Mouse (Mus musculus) olfactory bulb, adult 2 months (tissue): ENCODE measurements around the gene Vmn2r21.
"Not testable (repeated sequence)": the region's sequence is repeated elsewhere in the genome, so short reads cannot be mapped to it uniquely, and the experiment has no call there.

Experiments
- CTCF ChIP-seq: fragments of 200-500 bp; IDR thresholded peaks from 2 replicates; pipeline ENCODE4 v1.5.1; 2012; ENCODE audit warnings: low read depth, mild to moderate bottlenecking, low read length, moderate library complexity; ENCODE audit not compliant: insufficient read depth
- POLR2A ChIP-seq: fragments of 200-500 bp; IDR thresholded peaks from 2 replicates; pipeline ENCODE4 v1.6.1; 2012; ENCODE audit warnings: mild to moderate bottlenecking, low read depth, low read length, moderate library complexity; ENCODE audit not compliant: insufficient read depth

GRCm38 (mm10) chr6:123522263-123523011 lies 10.8 kb downstream of the Vmn2r21 start:
- not testable (repeated sequence) for TF ChIP-seq CTCF, POLR2A
